Mouse (Mus musculus): ENCODE measurements at regions not wholly inside any gene's neighbourhood (a gene's known extent, or its start where the extent isn't known, plus 50 kb on each side); places are given as distances from the start of the nearest gene placed in this dataset.

- TF ChIP-seq POLR2A (IDR thresholded peaks at IDR 0.05; ENCODE audit: low read depth, low read length) (no peak), CTCF (conservative IDR thresholded peaks at IDR 0.05; ENCODE audit: insufficient read depth, insufficient read length, low read depth, low read length) (no peak)
Measured at GRCm38 (mm10) chr1:57218616-57219015, 158.8 kb upstream of the 1700066M21Rik start.
